In genomic region chr5:34287001-34287837, GRCm38 (mm10) we compare ENCODE assay signal across 8 mouse cellular contexts. TPM values are rescaled to one million over a fixed set of nuclear protein-coding genes. Genes with fewer than 3 reads are reported as not detected.
DNase-seq lines count a peak whose midpoint lies in the region; ATAC-seq and TF ChIP-seq lines count a peak whose summit lies in the region.

No protein-coding gene starts in this region.

- H3K36me3 ChIP-seq in kidney, embryonic 14.5 days (ENCODE audit: control insufficient read depth, insufficient read depth, low read length): no peaks in the 10 kb centered on the region
- H3K36me3 ChIP-seq in ES-E14 (ENCODE audit: control insufficient read depth, insufficient read depth, low read length, poor library complexity, severe bottlenecking): no peaks in the 10 kb centered on the region

- peak overlapping the region; percentile 98 for H3K4me2 ChIP-seq in kidney, embryonic 14.5 days (replicated peaks; ENCODE audit: low read depth, low read length)

- H3K4me3 ChIP-seq in kidney, embryonic 14.5 days (ENCODE audit: low read length): peak overlapping the region; percentile 62
- peak overlapping the region; percentile 75 to 82 for H3K4me3 ChIP-seq in ES-E14 (ENCODE audit: insufficient read depth in 1 of 2, low read depth in 1 of 2, low read length in 2 of 2, poor library complexity in 1 of 2, severe bottlenecking in 1 of 2)

- H3K27ac ChIP-seq in kidney, embryonic 14.5 days (ENCODE audit: low read depth, low read length): no peak overlapping the region
- no peak overlapping the region for H3K27ac ChIP-seq in ES-E14 (ENCODE audit: insufficient read depth, low read depth, low read length, poor library complexity, severe bottlenecking)

- no peak overlapping the region for H3K9ac ChIP-seq in kidney, embryonic 14.5 days (ENCODE audit: low read depth, low read length)
- peak overlapping the region; percentile 47 for H3K9ac ChIP-seq in ES-E14 (ENCODE audit: insufficient read depth, low read depth, low read length, poor library complexity, severe bottlenecking)

- under 1% methylated on average over 54 of the region's 54 CpGs for WGBS in kidney, embryonic 14.5 days

- H3K4me1 ChIP-seq in kidney, embryonic 14.5 days (ENCODE audit: control insufficient read depth, insufficient read depth, low read length): peaks cover 14% of the 10 kb centered on the region; the same call in 1 of the 2 replicates
- H3K4me1 ChIP-seq in ES-E14 (ENCODE audit: control insufficient read depth in 2 of 2, insufficient read depth in 2 of 2, low read length in 2 of 2, poor library complexity in 1 of 2): peaks cover 10 to 19% of the 10 kb centered on the region in 2 experiments

- 0 out of 2 replicates have a peak, but pooled peaks have one; percentile 16 for ATAC-seq in kidney, embryonic 14.5 days (ENCODE audit: low FRiP score, low TSS enrichment)

- no peaks in the 10 kb centered on the region for H3K9me3 ChIP-seq in kidney, embryonic 14.5 days (ENCODE audit: control insufficient read depth, low read length)
- H3K9me3 ChIP-seq in ES-E14 (ENCODE audit: control insufficient read depth, insufficient read depth, low read depth, low read length): no peaks in the 10 kb centered on the region

- in situ Hi-C loops in ES-E14 (cut with MboI; ENCODE audit: low sequenced_read_pairs in 2 of 2, unreplicated experiment in 2 of 2): no loop called here

- DNase-seq in kidney, adult 18-20 months: no peak
- no peak for DNase-seq in ES-E14 (ENCODE audit: low read depth, low spot score)
- DNase-seq in cerebellum, postnatal 14 days: peak; percentile 61 to 72
- DNase-seq in heart, postnatal 4 days: peak; percentile 23
- DNase-seq in mesoderm, embryonic 11.5 days (ENCODE audit: low read depth, low spot score): peak; percentile 53
- DNase-seq in natural killer cell, adult 2 months (ENCODE audit: low spot score in 2 of 2): no peak
- DNase-seq in right cerebral cortex, adult 2 months (ENCODE audit: low spot score in 2 of 2): no peak

- H3K27me3 ChIP-seq in kidney, embryonic 14.5 days (ENCODE audit: control insufficient read depth, insufficient read depth, low read length): peaks cover 48% of the 10 kb centered on the region

TF ChIP-seq in ES-E14, 5 proteins besides CTCF, POLR2A, EP300 and RAD21:
- TF ChIP-seq HCFC1 (IDR thresholded peaks at IDR 0.05; ENCODE audit: borderline replicate concordance, insufficient read depth, low read length): no peak
- TF ChIP-seq ZNF384 (IDR thresholded peaks at IDR 0.05; ENCODE audit: low read depth, low read length): no peak
- no peak for TF ChIP-seq ZC3H11A (IDR thresholded peaks at IDR 0.05; ENCODE audit: borderline replicate concordance, low read depth, low read length)
- TF ChIP-seq CHD2 (IDR thresholded peaks at IDR 0.05; ENCODE audit: low read depth, low read length): no peak
- no peak for TF ChIP-seq MAFK (IDR thresholded peaks at IDR 0.05; ENCODE audit: insufficient read depth, low read depth, low read length)
TF ChIP-seq in ES-E14: peak in this region for 0.

RNA-seq across cellular contexts. Expression of gene Zfyve28, which starts 1.0 kb away (rescaled TPM):
- 0.14 and 0.37 TPM in 2 replicates for polyA plus RNA-seq in kidney, embryonic 14.5 days (2014; fragmentation: Nextera tagmentation; extraction: Ambion mirVana)
- 12.3 and 18.8 TPM in 2 replicates for total RNA-seq in ES-E14 (2012; rRNA removed)
- 1 to 10 TPM; 1.5 to 2.5 TPM for total RNA-seq in heart, postnatal 4 days (2021)

RNA-seq across cellular contexts. Expression of gene Cfap99, which starts 1.2 kb away (rescaled TPM):
- polyA plus RNA-seq in kidney, embryonic 14.5 days (2014; fragmentation: Nextera tagmentation; extraction: Ambion mirVana): not detected in 2 replicates
- total RNA-seq in ES-E14 (2012; rRNA removed): 0.22 and 0.42 TPM in 2 replicates
- not detected for total RNA-seq in heart, postnatal 4 days (2021)

RNA-seq across cellular contexts. Expression of gene Rnf4, which starts 48.9 kb away (rescaled TPM):
- 140 and 213 TPM in 2 replicates for polyA plus RNA-seq in kidney, embryonic 14.5 days (2014; fragmentation: Nextera tagmentation; extraction: Ambion mirVana)
- 177 and 186 TPM in 2 replicates for total RNA-seq in ES-E14 (2012; rRNA removed)
- total RNA-seq in heart, postnatal 4 days (2021): 10 to 100 TPM; 85.8 to 86.3 TPM

Comparison
In these comparisons a context has a peak if more than half of its experiments do, and no peak if none do; other contexts are left out.
1. DNase-seq: peak in cerebellum, postnatal 14 days (2 of 2), heart, postnatal 4 days (single experiment) and mesoderm, embryonic 11.5 days (single experiment); none in kidney, adult 18-20 months (single experiment), ES-E14 (single experiment), natural killer cell, adult 2 months (0 of 2) and right cerebral cortex, adult 2 months (0 of 2).